Mouse (Mus musculus): ENCODE results near the gene Fam19a4.

- no peak for TF ChIP-seq CHD2 (IDR thresholded peaks at IDR 0.05; ENCODE audit: low read depth, low read length)
- no peak for TF ChIP-seq ZNF384 (IDR thresholded peaks at IDR 0.05; ENCODE audit: low read depth, low read length)
- TF ChIP-seq HCFC1 (IDR thresholded peaks at IDR 0.05; ENCODE audit: borderline replicate concordance, insufficient read depth, low read length): no peak
- no peak for TF ChIP-seq MAFK (IDR thresholded peaks at IDR 0.05; ENCODE audit: insufficient read depth, low read depth, low read length)
Measured at GRCm38 (mm10) chr6:96935776-96936175, 124.4 kb downstream of the Fam19a4 start.

Data from ES-E14 (cell line).